Mouse (Mus musculus): Measurements from ENCODE around the gene Gadl1. TPM values are rescaled to one million over a fixed set of nuclear protein-coding genes. Genes with fewer than 3 reads are reported as not detected.
"Not testable (repeated sequence)": the region's sequence is repeated elsewhere in the genome, so short reads cannot be mapped to it uniquely, and the experiment has no call there.

The Gadl1 gene
- polyA plus RNA-seq, 1 experiment from 2014 or later = 0.30 TPM

- no peaks in the 10 kb centered on the region for H3K9me3 ChIP-seq (ENCODE audit: control insufficient read depth)
- no peak overlapping the region for H3K4me3 ChIP-seq (ENCODE audit: low read depth, low read length)
- no peaks in the 10 kb centered on the region for H3K27me3 ChIP-seq (replicated peaks; ENCODE audit: control insufficient read depth, insufficient read depth, low read length)
- no peak overlapping the region for H3K27ac ChIP-seq (ENCODE audit: low read depth, low read length)
- no peak overlapping the region for H3K4me2 ChIP-seq (replicated peaks; ENCODE audit: low read depth)
- TF ChIP-seq CTCF (IDR thresholded peaks at IDR 0.05; ENCODE audit: low read depth) = no peak
- 89% methylated on average over 3 of the region's 3 CpGs for WGBS
- no peaks in the 10 kb centered on the region for H3K36me3 ChIP-seq (ENCODE audit: control insufficient read depth, insufficient read depth)
- no peaks in the 10 kb centered on the region for H3K4me1 ChIP-seq (replicated peaks; ENCODE audit: control insufficient read depth, insufficient read depth, low read length)
- no peak for ATAC-seq
- H3K9ac ChIP-seq (ENCODE audit: low read depth, low read length) = no peak overlapping the region
These were observed 107.8 kb downstream of the Gadl1 start for GRCm38 (mm10) chr9:116017091-116017490.

- no peaks in the 10 kb centered on the region for H3K4me1 ChIP-seq (replicated peaks; ENCODE audit: control insufficient read depth, insufficient read depth, low read length)
- H3K27me3 ChIP-seq (replicated peaks; ENCODE audit: control insufficient read depth, insufficient read depth, low read length) = no peaks in the 10 kb centered on the region
- H3K27ac ChIP-seq (ENCODE audit: low read depth, low read length) = no peak overlapping the region
- ATAC-seq = no peak
- TF ChIP-seq CTCF (IDR thresholded peaks at IDR 0.05; ENCODE audit: low read depth) = no peak
- H3K4me2 ChIP-seq (replicated peaks; ENCODE audit: low read depth) = no peak overlapping the region
- no peak overlapping the region for H3K4me3 ChIP-seq (ENCODE audit: low read depth, low read length)
- H3K36me3 ChIP-seq (ENCODE audit: control insufficient read depth, insufficient read depth) = no peaks in the 10 kb centered on the region
- H3K9ac ChIP-seq (ENCODE audit: low read depth, low read length) = no peak overlapping the region
- 88% methylated on average over 7 of the region's 7 CpGs for WGBS
- no peaks in the 10 kb centered on the region for H3K9me3 ChIP-seq (ENCODE audit: control insufficient read depth)
These were observed 109.3 kb downstream of the Gadl1 start for GRCm38 (mm10) chr9:116018586-116018985.

- WGBS = 81% methylated on average over 6 of the region's 6 CpGs
- H3K4me2 ChIP-seq (replicated peaks; ENCODE audit: low read depth) = no peak overlapping the region
- H3K4me3 ChIP-seq (ENCODE audit: low read depth, low read length) = no peak overlapping the region
- no peak for TF ChIP-seq CTCF (IDR thresholded peaks at IDR 0.05; ENCODE audit: low read depth)
- H3K27me3 ChIP-seq (replicated peaks; ENCODE audit: control insufficient read depth, insufficient read depth, low read length) = no peaks in the 10 kb centered on the region
- no peaks in the 10 kb centered on the region for H3K36me3 ChIP-seq (ENCODE audit: control insufficient read depth, insufficient read depth)
- H3K9ac ChIP-seq (ENCODE audit: low read depth, low read length) = no peak overlapping the region
- H3K9me3 ChIP-seq (ENCODE audit: control insufficient read depth) = no peaks in the 10 kb centered on the region
- no peaks in the 10 kb centered on the region for H3K4me1 ChIP-seq (replicated peaks; ENCODE audit: control insufficient read depth, insufficient read depth, low read length)
- ATAC-seq = no peak
- no peak overlapping the region for H3K27ac ChIP-seq (ENCODE audit: low read depth, low read length)
These were observed 116.1 kb downstream of the Gadl1 start for GRCm38 (mm10) chr9:116025371-116025770.

DNA sequence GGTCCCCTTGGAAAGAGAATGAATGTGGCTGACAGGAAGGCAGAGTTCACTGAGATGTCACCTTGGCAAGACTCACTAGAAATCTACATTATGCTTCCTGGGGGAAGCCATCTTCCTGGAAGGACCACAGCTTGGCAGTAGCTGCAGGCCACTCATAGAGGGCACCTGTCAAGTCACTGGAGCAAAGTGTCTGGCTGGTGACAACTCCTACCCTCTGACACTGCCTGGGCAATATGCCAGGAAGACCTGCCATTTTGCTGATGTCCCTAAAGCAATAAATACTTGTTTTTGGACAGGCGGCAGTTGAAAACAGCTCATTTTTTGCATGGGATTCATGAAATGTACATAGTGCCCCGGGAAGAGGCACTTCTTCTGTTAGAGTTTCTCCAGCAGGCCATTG is 119.8 kb downstream of the Gadl1 start:
- Histone ChIP-seq H3K9me3 (ENCODE audit: control insufficient read depth) (no peaks in the 10 kb centered on the region), H3K9ac (ENCODE audit: low read depth, low read length) (no peak overlapping the region), H3K4me2 (replicated peaks; ENCODE audit: low read depth) (no peak overlapping the region), H3K4me3 (ENCODE audit: low read depth, low read length) (no peak overlapping the region), H3K27ac (ENCODE audit: low read depth, low read length) (no peak overlapping the region), H3K27me3 (replicated peaks; ENCODE audit: control insufficient read depth, insufficient read depth, low read length) (no peaks in the 10 kb centered on the region), H3K36me3 (ENCODE audit: control insufficient read depth, insufficient read depth) (no peaks in the 10 kb centered on the region), H3K4me1 (replicated peaks; ENCODE audit: control insufficient read depth, insufficient read depth, low read length) (no peaks in the 10 kb centered on the region)
- WGBS = 90% methylated on average over 2 of the region's 2 CpGs
- TF ChIP-seq CTCF (IDR thresholded peaks at IDR 0.05; ENCODE audit: low read depth) = no peak
- ATAC-seq = no peak

DNA sequence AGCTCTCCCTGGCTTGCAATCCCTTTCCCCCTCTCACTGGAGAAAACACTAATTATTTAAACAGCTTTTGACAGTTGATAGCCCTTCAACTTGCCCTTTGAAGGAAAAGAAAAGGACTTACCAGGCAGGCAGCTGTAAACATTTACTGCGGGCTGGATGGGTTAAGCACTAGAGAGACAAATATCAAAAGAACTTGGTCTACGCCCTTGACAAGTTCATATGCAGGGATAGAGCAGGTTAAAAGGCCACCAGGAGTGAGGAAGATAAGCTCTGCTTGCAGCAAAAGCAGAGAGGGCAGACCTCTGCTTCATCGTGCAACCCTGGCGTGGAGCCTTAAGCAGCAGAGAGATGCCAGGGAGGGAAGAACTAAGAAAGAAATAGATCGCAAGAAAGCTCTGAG is 123.5 kb downstream of the Gadl1 start:
- 39% methylated on average over 5 of the region's 5 CpGs for WGBS
- Histone ChIP-seq H3K9ac (ENCODE audit: low read depth, low read length) (no peak overlapping the region), H3K4me2 (replicated peaks; ENCODE audit: low read depth) (no peak overlapping the region), H3K4me3 (ENCODE audit: low read depth, low read length) (no peak overlapping the region), H3K9me3 (ENCODE audit: control insufficient read depth) (no peaks in the 10 kb centered on the region), H3K36me3 (ENCODE audit: control insufficient read depth, insufficient read depth) (no peaks in the 10 kb centered on the region), H3K27ac (ENCODE audit: low read depth, low read length) (no peak overlapping the region), H3K4me1 (replicated peaks; ENCODE audit: control insufficient read depth, insufficient read depth, low read length) (no peaks in the 10 kb centered on the region), H3K27me3 (replicated peaks; ENCODE audit: control insufficient read depth, insufficient read depth, low read length) (no peaks in the 10 kb centered on the region)
- TF ChIP-seq CTCF (IDR thresholded peaks at IDR 0.05; ENCODE audit: low read depth) = no peak
- ATAC-seq = no peak

DNA sequence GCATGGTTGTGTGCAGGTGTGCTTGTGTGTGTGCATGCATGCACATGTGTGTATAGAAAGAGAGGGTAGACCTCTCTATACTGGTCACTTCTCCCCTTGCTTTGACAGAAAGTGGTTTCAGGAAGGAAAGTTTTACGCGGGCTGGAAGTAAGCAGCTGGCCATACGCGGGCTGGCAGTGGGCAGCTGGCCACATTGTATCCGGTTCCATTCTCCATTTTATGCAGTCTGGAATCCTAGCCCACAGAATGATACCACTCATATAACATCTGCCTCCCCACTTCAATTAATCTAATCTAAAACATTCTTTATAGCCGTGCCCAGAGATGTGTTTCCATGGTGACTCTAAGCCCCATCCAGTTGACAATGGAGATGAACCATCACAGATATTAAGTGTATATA is 129.0 kb downstream of the Gadl1 start:
- no peak overlapping the region for H3K27ac ChIP-seq (ENCODE audit: low read depth, low read length)
- no peak overlapping the region for H3K4me2 ChIP-seq (replicated peaks; ENCODE audit: low read depth)
- no peak for ATAC-seq
- H3K4me1 ChIP-seq (replicated peaks; ENCODE audit: control insufficient read depth, insufficient read depth, low read length) = no peaks in the 10 kb centered on the region
- no peak overlapping the region for H3K9ac ChIP-seq (ENCODE audit: low read depth, low read length)
- H3K4me3 ChIP-seq (ENCODE audit: low read depth, low read length) = no peak overlapping the region
- WGBS = 73% methylated on average over 6 of the region's 6 CpGs
- no peak for TF ChIP-seq CTCF (IDR thresholded peaks at IDR 0.05; ENCODE audit: low read depth)
- H3K9me3 ChIP-seq (ENCODE audit: control insufficient read depth) = no peaks in the 10 kb centered on the region
- H3K36me3 ChIP-seq (ENCODE audit: control insufficient read depth, insufficient read depth) = no peaks in the 10 kb centered on the region
- H3K27me3 ChIP-seq (replicated peaks; ENCODE audit: control insufficient read depth, insufficient read depth, low read length) = no peaks in the 10 kb centered on the region

DNA sequence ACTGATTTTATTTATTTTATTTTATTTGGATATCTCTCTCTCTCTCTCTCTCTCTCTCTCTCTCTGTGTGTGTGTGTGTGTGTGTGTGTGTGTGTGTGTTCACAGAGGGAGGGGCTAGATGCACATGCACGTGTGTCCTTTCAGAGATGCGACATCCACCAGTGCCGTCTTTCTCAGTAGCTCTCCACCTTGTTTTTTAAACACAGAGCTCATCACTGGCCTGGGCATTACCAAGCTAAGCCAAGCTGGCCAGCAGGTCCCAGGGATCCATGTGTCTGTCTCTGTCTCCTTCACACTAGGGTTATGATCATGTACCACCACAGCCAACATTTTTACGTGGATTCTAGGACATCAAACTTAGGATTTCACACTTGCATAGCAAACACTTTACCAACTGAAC is 130.7 kb downstream of the Gadl1 start:
- no peak for TF ChIP-seq CTCF (IDR thresholded peaks at IDR 0.05; ENCODE audit: low read depth)
- no peak for ATAC-seq
- H3K27ac ChIP-seq (ENCODE audit: low read depth, low read length) = no peak overlapping the region
- no peaks in the 10 kb centered on the region for H3K9me3 ChIP-seq (ENCODE audit: control insufficient read depth)
- H3K4me3 ChIP-seq (ENCODE audit: low read depth, low read length) = no peak overlapping the region
- H3K9ac ChIP-seq (ENCODE audit: low read depth, low read length) = no peak overlapping the region
- H3K36me3 ChIP-seq (ENCODE audit: control insufficient read depth, insufficient read depth) = no peaks in the 10 kb centered on the region
- no peaks in the 10 kb centered on the region for H3K27me3 ChIP-seq (replicated peaks; ENCODE audit: control insufficient read depth, insufficient read depth, low read length)
- WGBS = 81% methylated on average over 4 of the region's 4 CpGs
- no peaks in the 10 kb centered on the region for H3K4me1 ChIP-seq (replicated peaks; ENCODE audit: control insufficient read depth, insufficient read depth, low read length)
- no peak overlapping the region for H3K4me2 ChIP-seq (replicated peaks; ENCODE audit: low read depth)

DNA sequence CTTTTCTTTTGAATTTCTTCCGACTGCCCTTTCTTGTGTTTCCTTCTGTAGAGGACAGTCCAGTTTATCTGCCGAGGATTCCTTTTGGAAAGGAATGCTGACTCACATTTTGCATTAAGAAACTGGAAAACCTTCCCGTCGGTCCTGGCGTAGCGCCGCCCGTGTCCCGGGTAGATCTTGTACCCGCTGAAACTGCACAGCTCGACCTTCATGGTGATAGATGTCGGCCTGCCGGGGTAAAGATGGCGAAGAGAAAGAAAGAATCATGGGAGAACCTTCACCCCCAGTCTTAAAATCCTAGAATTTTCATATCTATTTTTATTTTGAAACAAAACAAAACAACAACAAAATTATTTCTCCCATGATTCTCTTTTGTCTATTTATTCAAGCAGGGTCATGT is 131.6 kb downstream of the Gadl1 start:
- ATAC-seq; H3K9me3 ChIP-seq (ENCODE audit: control insufficient read depth); H3K4me3 ChIP-seq (ENCODE audit: low read depth, low read length); H3K36me3 ChIP-seq (ENCODE audit: control insufficient read depth, insufficient read depth); H3K4me2 ChIP-seq (replicated peaks; ENCODE audit: low read depth); H3K9ac ChIP-seq (ENCODE audit: low read depth, low read length); H3K27ac ChIP-seq (ENCODE audit: low read depth, low read length); H3K4me1 ChIP-seq (replicated peaks; ENCODE audit: control insufficient read depth, insufficient read depth, low read length); H3K27me3 ChIP-seq (replicated peaks; ENCODE audit: control insufficient read depth, insufficient read depth, low read length): not testable (repeated sequence)
- WGBS = 92% methylated on average over 14 of the region's 14 CpGs

Data from intestine, postnatal 0 days (tissue).